Mouse (Mus musculus) lung, embryonic 14.5 days (tissue): ENCODE measurements at regions not wholly inside any gene's neighbourhood (a gene's known extent, or its start where the extent isn't known, plus 50 kb on each side); places are given as distances from the start of the nearest gene placed in this dataset.

ENCODE experiments used
- ATAC-seq: fragments of 200-750 bp; cut with Nextera tagmentation; 2 replicates; pipeline ENCODE4 v1.8.0; 2017; ENCODE audit warnings: mild to moderate bottlenecking, moderate TSS enrichment, moderate library complexity; ENCODE audit not compliant: insufficient read depth
- DNase-seq: peaks from one replicate; pipeline ENCODE4 v3.0.0-alpha.2; 2015
- H3K27ac ChIP-seq: fragments of 300-500 bp; sonication (generic); 2 replicates; pipeline ENCODE4 v1.5.1; 2014; ENCODE audit warnings: low read depth, mild to moderate bottlenecking, moderate library complexity
- H3K27me3 ChIP-seq: fragments of 300-500 bp; sonication (generic); 2 replicates; pipeline ENCODE4 v1.6.1; 2014; ENCODE audit warnings: low read length, control low read depth; ENCODE audit not compliant: insufficient read depth
- H3K36me3 ChIP-seq: fragments of 300-500 bp; sonication (generic); 2 replicates; pipeline ENCODE4 v1.6.1; 2014; ENCODE audit warnings: control low read depth; ENCODE audit not compliant: insufficient read depth
- H3K4me1 ChIP-seq: fragments of 300-500 bp; sonication (generic); 2 replicates; pipeline ENCODE4 v1.6.1; 2014; ENCODE audit warnings: antibody characterized with exemption, control low read depth; ENCODE audit not compliant: insufficient read depth
- H3K4me2 ChIP-seq: fragments of 300-500 bp; sonication (generic); 2 replicates; pipeline ENCODE4 v1.6.1; 2014; ENCODE audit warnings: mild to moderate bottlenecking
- H3K4me3 ChIP-seq: fragments of 300-500 bp; sonication (generic); 2 replicates; pipeline ENCODE4 v1.5.1; 2014; ENCODE audit warnings: low read depth, low read length
- H3K9ac ChIP-seq: fragments of 300-500 bp; sonication (generic); 2 replicates; pipeline ENCODE4 v1.6.1; 2014
- H3K9me3 ChIP-seq: fragments of 300-500 bp; sonication (generic); 2 replicates; pipeline ENCODE4 v1.6.1; 2016; ENCODE audit warnings: low read depth, low read length, control low read depth
- CTCF ChIP-seq: IDR thresholded peaks from 2 replicates; pipeline ENCODE4 v1.5.1; 2016; ENCODE audit warnings: antibody characterized with exemption, low read depth
- WGBS: fragments of 180-500 bp; shearing (Covaris S2); extraction: QIAGEN DNeasy Blood & Tissue Kit; methylation state at CpG from one replicate; pipeline ENCODE4 v1.1.7; 2014; 5-methylcytosine and 5-hydroxymethylcytosine counted together

- H3K4me1 ChIP-seq: no peaks in the 10 kb centered on the region
- H3K9ac ChIP-seq: no peak overlapping the region
- no peaks in the 10 kb centered on the region for H3K27me3 ChIP-seq
- H3K4me3 ChIP-seq: no peak overlapping the region
- 82% methylated on average over 9 of the region's 9 CpGs for WGBS
- TF ChIP-seq CTCF: no peak
- no peak overlapping the region for H3K27ac ChIP-seq
- DNase-seq (no peak), ATAC-seq (no peak)
- no peak overlapping the region for H3K4me2 ChIP-seq
- H3K9me3 ChIP-seq: no peaks in the 10 kb centered on the region
- no peaks in the 10 kb centered on the region for H3K36me3 ChIP-seq
Measured at GRCm38 (mm10) chr16:97282943-97283342, 73.6 kb upstream of the Bace2 start.

GRCm38 (mm10) chr16:97285886-97286447 is 70.6 kb upstream of the Bace2 start:
- Histone ChIP-seq H3K9me3 (no peaks in the 10 kb centered on the region), H3K27me3 (no peaks in the 10 kb centered on the region), H3K4me3 (no peak overlapping the region), H3K27ac (no peak overlapping the region), H3K9ac (no peak overlapping the region), H3K36me3 (no peaks in the 10 kb centered on the region), H3K4me2 (no peak overlapping the region), H3K4me1 (no peaks in the 10 kb centered on the region)
- ATAC-seq (no peak), DNase-seq (no peak)
- no peak for TF ChIP-seq CTCF
- WGBS: 76% methylated on average over 8 of the region's 8 CpGs

- no peak for TF ChIP-seq CTCF
- Histone ChIP-seq H3K27ac (no peak overlapping the region), H3K4me2 (no peak overlapping the region), H3K9ac (no peak overlapping the region), H3K4me3 (no peak overlapping the region), H3K27me3 (no peaks in the 10 kb centered on the region), H3K9me3 (no peaks in the 10 kb centered on the region), H3K36me3 (no peaks in the 10 kb centered on the region), H3K4me1 (no peaks in the 10 kb centered on the region)
- 14% methylated on average over 3 of the region's 3 CpGs for WGBS
- ATAC-seq: peak; percentile 56; the same call in 1 of the 2 replicates
- peak; percentile 74 for DNase-seq
Measured at GRCm38 (mm10) chr16:97286717-97287116, 69.8 kb upstream of the Bace2 start.

GRCm38 (mm10) chr16:97288634-97289033 is 67.9 kb upstream of the Bace2 start:
- Histone ChIP-seq H3K36me3 (no peaks in the 10 kb centered on the region), H3K9me3 (no peaks in the 10 kb centered on the region), H3K4me3 (no peak overlapping the region), H3K4me1 (no peaks in the 10 kb centered on the region), H3K27me3 (no peaks in the 10 kb centered on the region), H3K4me2 (no peak overlapping the region), H3K9ac (no peak overlapping the region), H3K27ac (no peak overlapping the region)
- DNase-seq (peak; percentile 39), ATAC-seq (peak; percentile 39; the same call in 1 of the 2 replicates)
- TF ChIP-seq CTCF: no peak
- WGBS: 27% methylated on average over 8 of the region's 8 CpGs

GRCm38 (mm10) chr16:97292484-97293048 is 64.0 kb upstream of the Bace2 start:
- H3K4me3 ChIP-seq: no peak overlapping the region
- H3K4me1 ChIP-seq: no peaks in the 10 kb centered on the region
- no peaks in the 10 kb centered on the region for H3K36me3 ChIP-seq
- peak overlapping the region; percentile 46 for H3K4me2 ChIP-seq
- H3K27me3 ChIP-seq: no peaks in the 10 kb centered on the region
- ATAC-seq (peak; percentile 46; the same call in 1 of the 2 replicates), DNase-seq (peak; percentile 47)
- no peak for TF ChIP-seq CTCF
- H3K27ac ChIP-seq: no peak overlapping the region
- no peaks in the 10 kb centered on the region for H3K9me3 ChIP-seq
- no peak overlapping the region for H3K9ac ChIP-seq
- WGBS: 9% methylated on average over 11 of the region's 11 CpGs

GRCm38 (mm10) chr16:97293273-97293672 is 63.3 kb upstream of the Bace2 start:
- H3K9me3 ChIP-seq: no peaks in the 10 kb centered on the region
- no peak overlapping the region for H3K27ac ChIP-seq
- H3K4me2 ChIP-seq: peak overlapping the region; percentile 46
- WGBS: 3% methylated on average over 4 of the region's 4 CpGs
- H3K36me3 ChIP-seq: no peaks in the 10 kb centered on the region
- ATAC-seq: peak; percentile 75; the same call in 1 of the 2 replicates
- no peaks in the 10 kb centered on the region for H3K4me1 ChIP-seq
- peak; percentile 87 for TF ChIP-seq CTCF
- DNase-seq: peak; percentile 88
- H3K4me3 ChIP-seq: no peak overlapping the region
- H3K9ac ChIP-seq: no peak overlapping the region
- H3K27me3 ChIP-seq: no peaks in the 10 kb centered on the region

GRCm38 (mm10) chr16:97297140-97297539 is 59.4 kb upstream of the Bace2 start:
- TF ChIP-seq CTCF: no peak
- no peaks in the 10 kb centered on the region for H3K36me3 ChIP-seq
- H3K27me3 ChIP-seq: no peaks in the 10 kb centered on the region
- no peaks in the 10 kb centered on the region for H3K9me3 ChIP-seq
- no peak for ATAC-seq
- DNase-seq: no peak
- 39% methylated on average over 3 of the region's 3 CpGs for WGBS
- H3K9ac ChIP-seq: no peak overlapping the region
- no peak overlapping the region for H3K4me2 ChIP-seq
- no peak overlapping the region for H3K4me3 ChIP-seq
- no peak overlapping the region for H3K27ac ChIP-seq
- no peaks in the 10 kb centered on the region for H3K4me1 ChIP-seq
